Mouse (Mus musculus): ENCODE measurements around the gene Ptpn3.

Gene Ptpn3

GRCm38 (mm10) chr4:57301410-57302313, at the start of gene Ptpn3:
TSS of gene Ptpn3 (minus strand) at chr4:57301837.
- DNase-seq (ENCODE audit: low read depth in 2 of 2, low spot score in 2 of 2): no peak

- peak in 1 of 2 experiments; percentile 1 for DNase-seq (ENCODE audit: low read depth in 2 of 2, low spot score in 2 of 2)
Observed at GRCm38 (mm10) chr4:57350541-57350940, 48.9 kb upstream of the Ptpn3 start.

GRCm38 (mm10) chr4:57343996-57344395, 42.4 kb upstream of the Ptpn3 start:
- no peak for DNase-seq (ENCODE audit: low read depth in 2 of 2, low spot score in 2 of 2)

- DNase-seq (ENCODE audit: low read depth in 2 of 2, low spot score in 2 of 2): no peak
Observed at GRCm38 (mm10) chr4:57338923-57339322, 37.3 kb upstream of the Ptpn3 start.

- no peak for DNase-seq (ENCODE audit: low read depth in 2 of 2, low spot score in 2 of 2)
Observed at GRCm38 (mm10) chr4:57338061-57338460, 36.4 kb upstream of the Ptpn3 start.

- no peak for DNase-seq (ENCODE audit: low read depth in 2 of 2, low spot score in 2 of 2)
Observed at GRCm38 (mm10) chr4:57335000-57335666, 33.5 kb upstream of the Ptpn3 start.

GRCm38 (mm10) chr4:57333926-57334548, 32.4 kb upstream of the Ptpn3 start:
- DNase-seq (ENCODE audit: low read depth in 2 of 2, low spot score in 2 of 2): no peak

GRCm38 (mm10) chr4:57332511-57332910, 30.9 kb upstream of the Ptpn3 start:
- no peak for DNase-seq (ENCODE audit: low read depth in 2 of 2, low spot score in 2 of 2)

GRCm38 (mm10) chr4:57320606-57321327, 19.1 kb upstream of the Ptpn3 start:
- DNase-seq (ENCODE audit: low read depth in 2 of 2, low spot score in 2 of 2): no peak

GRCm38 (mm10) chr4:57318525-57319212, 17.0 kb upstream of the Ptpn3 start:
- DNase-seq (ENCODE audit: low read depth in 2 of 2, low spot score in 2 of 2): no peak

- DNase-seq (ENCODE audit: low read depth in 2 of 2, low spot score in 2 of 2): no peak
Observed at GRCm38 (mm10) chr4:57312256-57313166, 10.9 kb upstream of the Ptpn3 start.

- DNase-seq (ENCODE audit: low read depth in 2 of 2, low spot score in 2 of 2): no peak
Observed at GRCm38 (mm10) chr4:57311750-57312149, 10.1 kb upstream of the Ptpn3 start.

GRCm38 (mm10) chr4:57308214-57309000, 6.8 kb upstream of the Ptpn3 start:
- DNase-seq (ENCODE audit: low read depth in 2 of 2, low spot score in 2 of 2): no peak

GRCm38 (mm10) chr4:57307747-57308146, 6.1 kb upstream of the Ptpn3 start:
- DNase-seq (ENCODE audit: low read depth in 2 of 2, low spot score in 2 of 2): no peak

GRCm38 (mm10) chr4:57306260-57306659, 4.6 kb upstream of the Ptpn3 start:
- no peak for DNase-seq (ENCODE audit: low read depth in 2 of 2, low spot score in 2 of 2)

GRCm38 (mm10) chr4:57305644-57306043, 4.0 kb upstream of the Ptpn3 start:
- no peak for DNase-seq (ENCODE audit: low read depth in 2 of 2, low spot score in 2 of 2)

- DNase-seq (ENCODE audit: low read depth in 2 of 2, low spot score in 2 of 2): no peak
Observed at GRCm38 (mm10) chr4:57300469-57301409, 898 bp downstream of the Ptpn3 start.
